Mouse (Mus musculus) bone marrow macrophage, adult 2 months (primary cell): ENCODE measurements around the gene Acbd7. TPM values are rescaled to one million over a fixed set of nuclear protein-coding genes. Genes with fewer than 3 reads are reported as not detected.

Experiments used
- H3K27ac ChIP-seq: 2 replicates; pipeline ENCODE4 v1.5.1; 2012; ENCODE audit warnings: low read depth, low read length; ENCODE audit not compliant: insufficient read depth
- H3K4me1 ChIP-seq: 2 replicates; pipeline ENCODE4 v1.6.1; 2012; ENCODE audit warnings: low read length; ENCODE audit not compliant: control insufficient read depth, insufficient read depth
- H3K4me3 ChIP-seq: 2 replicates; pipeline ENCODE4 v1.5.1; 2012; ENCODE audit warnings: mild to moderate bottlenecking, low read length, moderate library complexity; ENCODE audit not compliant: insufficient read depth
- CTCF ChIP-seq: IDR thresholded peaks from 2 replicates; pipeline ENCODE4 v1.5.1; 2012; ENCODE audit warnings: low read depth, mild to moderate bottlenecking, low read length, moderate library complexity
- POLR2A ChIP-seq: IDR thresholded peaks from 2 replicates; pipeline ENCODE4 v1.6.1; 2012; ENCODE audit warnings: mild to moderate bottlenecking, low read depth, low read length, borderline replicate concordance
- polyA plus RNA-seq: library from polyadenylated mRNA; stranded (reverse); fragments of >200 nt; gene quantifications from 2 replicates; pipeline ENCODE4 v1.2.4, GENCODE M21; 2012; ENCODE audit not compliant: missing spikeins, insufficient read depth, insufficient read length

Acbd7 gene
- polyA plus RNA-seq, result not detected in 2 replicates

DNA sequence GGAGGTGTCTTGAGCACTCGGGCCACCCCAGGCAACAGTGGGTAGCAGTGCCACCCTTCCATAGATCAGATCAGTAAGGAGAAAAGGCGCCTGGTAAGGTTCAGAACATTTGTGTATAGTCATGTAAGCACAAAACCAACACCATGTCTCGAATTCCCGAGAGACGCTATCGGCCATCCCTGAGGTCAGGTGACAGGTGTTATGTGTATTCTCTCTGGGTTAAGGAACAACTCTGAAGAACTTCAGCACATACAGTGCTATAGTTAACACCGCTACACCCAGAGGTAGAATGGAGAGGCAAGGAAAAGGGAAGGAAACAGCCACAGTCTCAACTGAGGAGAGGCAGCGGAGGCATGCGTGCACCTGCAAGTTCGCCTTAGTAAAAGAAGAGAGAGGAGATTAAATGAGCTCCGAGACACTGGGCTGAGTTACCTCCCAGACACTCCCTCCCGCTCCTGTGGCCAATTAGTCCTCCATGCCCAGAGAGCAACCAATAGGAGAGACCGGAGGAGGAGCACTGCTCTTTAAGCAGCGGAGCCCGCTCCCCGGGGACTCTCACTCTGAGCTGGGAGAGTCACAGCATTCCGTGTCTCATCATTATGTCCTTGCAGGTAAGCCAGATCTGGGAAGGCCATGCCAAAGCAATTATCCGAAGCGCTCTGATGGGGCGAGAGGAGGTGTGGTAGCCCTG, at the start of gene Acbd7:
Gene Acbd7 (plus strand): TSS at position 558 of the 691 bp plus-strand sequence.
- Histone ChIP-seq H3K4me3 (peak within 1 kb of the TSS; percentile 44), H3K4me1 (peaks cover 6% of the 10 kb centered on the region), H3K27ac (no peak within 1 kb of the TSS)
- TF ChIP-seq POLR2A, result no peak
- TF ChIP-seq CTCF, result no peak

- TF ChIP-seq CTCF (no peak), POLR2A (no peak)
- no peak overlapping the region for H3K4me3 ChIP-seq
- no peak overlapping the region for H3K27ac ChIP-seq
- H3K4me1 ChIP-seq, result peaks cover 17% of the 10 kb centered on the region
These were observed 49.7 kb upstream of the Acbd7 start for GRCm38 (mm10) chr2:3286243-3286642.

- no peak overlapping the region for H3K27ac ChIP-seq
- H3K4me1 ChIP-seq, result peaks cover 12% of the 10 kb centered on the region
- H3K4me3 ChIP-seq, result no peak overlapping the region
- no peak for TF ChIP-seq CTCF
- TF ChIP-seq POLR2A, result no peak
These were observed 46.4 kb upstream of the Acbd7 start for GRCm38 (mm10) chr2:3289581-3289980.

- H3K27ac ChIP-seq, result no peak overlapping the region
- H3K4me1 ChIP-seq, result peaks cover 7% of the 10 kb centered on the region
- no peak for TF ChIP-seq POLR2A
- TF ChIP-seq CTCF, result no peak
- H3K4me3 ChIP-seq, result no peak overlapping the region
These were observed 43.8 kb upstream of the Acbd7 start for GRCm38 (mm10) chr2:3292170-3292569.

GRCm38 (mm10) chr2:3295826-3296225, 40.1 kb upstream of the Acbd7 start:
- Histone ChIP-seq H3K4me3 (no peak overlapping the region), H3K27ac (no peak overlapping the region), H3K4me1 (peaks cover 3% of the 10 kb centered on the region)
- no peak for TF ChIP-seq CTCF
- TF ChIP-seq POLR2A, result no peak

DNA sequence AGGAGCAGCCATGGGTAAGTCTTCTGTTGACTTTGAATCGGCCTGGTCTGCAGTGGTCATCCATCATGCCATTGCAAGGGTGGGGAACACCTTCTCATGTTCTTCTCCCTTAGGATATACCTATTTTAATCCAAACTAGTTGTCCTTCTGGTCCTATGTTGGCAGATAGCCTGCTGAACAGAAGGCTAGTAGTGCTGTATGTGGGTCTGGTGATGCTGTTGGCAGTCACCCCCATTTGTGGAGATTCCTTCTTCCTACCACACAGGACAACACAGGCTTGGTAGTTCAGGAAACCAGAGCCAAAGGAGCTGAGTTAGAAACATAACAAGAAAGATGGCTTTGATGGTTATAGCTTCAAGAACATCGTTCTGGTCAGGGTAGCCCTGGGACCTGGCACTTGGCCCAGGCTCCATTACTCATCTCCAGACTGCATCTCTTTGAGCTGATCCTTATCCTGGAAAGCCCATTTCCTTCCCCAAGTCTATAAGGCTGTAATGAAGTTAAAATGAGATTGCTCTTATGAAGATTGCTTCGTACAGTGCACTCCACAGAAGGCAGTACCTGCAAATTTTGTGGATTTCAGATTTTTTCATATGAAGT, 30.4 kb upstream of the Acbd7 start:
- H3K4me3 ChIP-seq, result no peak overlapping the region
- TF ChIP-seq CTCF, result no peak
- no peak for TF ChIP-seq POLR2A
- no peak overlapping the region for H3K27ac ChIP-seq
- peaks cover 6% of the 10 kb centered on the region for H3K4me1 ChIP-seq

DNA sequence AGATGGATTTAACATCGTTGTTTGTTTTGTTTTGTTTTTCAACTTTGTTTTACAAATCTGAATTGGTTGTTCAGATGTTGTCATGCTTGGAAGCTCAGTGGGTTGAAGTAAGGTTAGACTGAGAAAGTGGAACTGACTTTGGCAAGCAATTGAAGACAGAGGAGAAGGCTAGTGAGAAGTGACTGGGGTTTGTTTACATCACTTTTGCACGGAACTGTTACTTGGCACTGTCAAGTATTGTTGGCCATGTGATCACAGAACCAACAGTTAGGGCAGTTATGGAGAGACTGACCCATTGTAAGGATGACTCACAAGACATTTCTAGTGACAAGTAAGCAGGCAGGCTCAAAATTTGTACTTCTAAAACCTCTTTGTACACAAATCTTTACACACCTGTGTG, 12.8 kb upstream of the Acbd7 start:
- Histone ChIP-seq H3K4me1 (peaks cover 14% of the 10 kb centered on the region), H3K4me3 (no peak overlapping the region), H3K27ac (peak overlapping the region; percentile 32)
- TF ChIP-seq POLR2A, result no peak
- no peak for TF ChIP-seq CTCF

GRCm38 (mm10) chr2:3324381-3325130, 11.4 kb upstream of the Acbd7 start:
- TF ChIP-seq CTCF, result no peak
- TF ChIP-seq POLR2A, result no peak
- Histone ChIP-seq H3K4me1 (peaks cover 14% of the 10 kb centered on the region), H3K27ac (no peak overlapping the region), H3K4me3 (no peak overlapping the region)

DNA sequence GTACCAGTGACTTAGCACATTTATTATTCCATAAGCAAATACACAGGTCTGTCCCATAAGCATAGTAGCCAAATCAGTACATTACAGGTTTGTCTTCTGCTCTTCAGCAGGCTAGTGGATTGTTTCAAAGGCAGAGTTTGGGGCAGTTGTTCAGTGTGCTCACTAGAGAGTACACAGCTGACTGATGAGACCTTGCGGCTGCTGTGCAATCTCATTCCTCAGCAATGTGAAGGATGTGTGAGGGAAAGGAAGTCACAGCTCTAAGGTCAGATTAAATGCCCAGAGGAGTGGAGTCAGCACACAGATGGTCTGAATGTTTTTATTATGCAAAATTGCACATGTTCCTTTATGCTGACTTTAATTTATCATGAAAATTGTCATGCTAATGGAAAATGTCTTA, 9.4 kb upstream of the Acbd7 start:
- Histone ChIP-seq H3K27ac (no peak overlapping the region), H3K4me1 (peaks cover 23% of the 10 kb centered on the region), H3K4me3 (no peak overlapping the region)
- TF ChIP-seq CTCF (no peak), POLR2A (no peak)

GRCm38 (mm10) chr2:3327351-3327750, 8.6 kb upstream of the Acbd7 start:
- TF ChIP-seq CTCF (peak; percentile 62), POLR2A (no peak)
- Histone ChIP-seq H3K4me1 (peaks cover 23% of the 10 kb centered on the region), H3K4me3 (no peak overlapping the region)

More at GRCm38 (mm10) chr2:3327351-3327750, 8.6 kb upstream of the Acbd7 start:
- H3K27ac ChIP-seq, result no peak overlapping the region
